Mouse (Mus musculus) stomach, postnatal 0 days (tissue): ENCODE data around the gene Kif7. TPM values are rescaled to one million over a fixed set of nuclear protein-coding genes. Genes with fewer than 3 reads are reported as not detected.

Source experiments
- ATAC-seq: fragments of 200-750 bp; cut with Nextera tagmentation; 2 replicates; pipeline ENCODE4 v1.8.0; 2017; ENCODE audit not compliant: low FRiP score, low TSS enrichment
- DNase-seq: peaks from one replicate; pipeline ENCODE4 v3.0.0-alpha.2; 2016; ENCODE audit warnings: low spot score
- H3K27ac ChIP-seq: fragments of 300-500 bp; sonication (generic); replicated peaks from 2 replicates; pipeline ENCODE4 v1.5.1; 2014; ENCODE audit warnings: mild to moderate bottlenecking, control low read depth
- H3K27me3 ChIP-seq: fragments of 300-500 bp; sonication (generic); 2 replicates; pipeline ENCODE4 v1.6.1; 2014; ENCODE audit warnings: low read length; ENCODE audit not compliant: control insufficient read depth, insufficient read depth
- H3K36me3 ChIP-seq: fragments of 300-500 bp; sonication (generic); 2 replicates; pipeline ENCODE4 v1.6.1; 2014; ENCODE audit warnings: low read length, mixed read lengths; ENCODE audit not compliant: control insufficient read depth, insufficient read depth
- H3K4me1 ChIP-seq: fragments of 300-500 bp; sonication (generic); replicated peaks from 2 replicates; pipeline ENCODE4 v1.6.1; 2014; ENCODE audit warnings: antibody characterized with exemption; ENCODE audit not compliant: control insufficient read depth, insufficient read depth
- H3K4me2 ChIP-seq: fragments of 300-500 bp; sonication (generic); replicated peaks from 2 replicates; pipeline ENCODE4 v1.6.1; 2014; ENCODE audit warnings: low read depth, mild to moderate bottlenecking, control low read depth, moderate library complexity
- H3K4me3 ChIP-seq: fragments of 300-500 bp; sonication (generic); 2 replicates; pipeline ENCODE4 v1.5.1; 2014; ENCODE audit warnings: low read depth, low read length, control low read depth
- H3K9ac ChIP-seq: fragments of 300-500 bp; sonication (generic); 2 replicates; pipeline ENCODE4 v1.6.1; 2014; ENCODE audit warnings: mild to moderate bottlenecking, low read length, control low read depth, mixed read lengths
- H3K9me3 ChIP-seq: fragments of 300-500 bp; sonication (generic); 2 replicates; pipeline ENCODE4 v1.6.1; 2016; ENCODE audit warnings: low read length; ENCODE audit not compliant: control insufficient read depth
- CTCF ChIP-seq: IDR thresholded peaks from 2 replicates; pipeline ENCODE4 v1.5.1; 2016; ENCODE audit warnings: antibody characterized with exemption, low read depth, mild to moderate bottlenecking, moderate library complexity
- EP300 ChIP-seq: optimal IDR thresholded peaks from 2 replicates; pipeline ENCODE3; 2016; ENCODE audit warnings: antibody characterized with exemption
- WGBS: fragments of 180-500 bp; shearing (Covaris S2); extraction: QIAGEN DNeasy Blood & Tissue Kit; methylation state at CpG from one replicate; pipeline ENCODE4 v1.1.7; 2014; 5-methylcytosine and 5-hydroxymethylcytosine counted together
- polyA plus RNA-seq: library from polyadenylated mRNA; unstranded; fragments of >200 nt; fragmentation: Nextera tagmentation; extraction: Ambion mirVana; gene quantifications from 2 replicates; pipeline ENCODE4 v1.2.1, GENCODE M21; 2015

Gene Kif7
- polyA plus RNA-seq, 1 experiment from 2014 or later, result 1.1 TPM

- TF ChIP-seq CTCF (no peak), EP300 (no peak)
- Histone ChIP-seq H3K9me3 (no peaks in the 10 kb centered on the region), H3K9ac (no peak overlapping the region), H3K36me3 (no peaks in the 10 kb centered on the region), H3K27ac (no peak overlapping the region), H3K4me1 (peaks cover 3% of the 10 kb centered on the region; the same call in 1 of the 2 replicates), H3K4me3 (no peak overlapping the region), H3K4me2 (no peak overlapping the region), H3K27me3 (no peaks in the 10 kb centered on the region)
- ATAC-seq (no peak), DNase-seq (no peak)
- 77% methylated on average over 4 of the region's 4 CpGs for WGBS
These were observed 24.8 kb upstream of the Kif7 start for GRCm38 (mm10) chr7:79740279-79740678.

- no peak overlapping the region for H3K9ac ChIP-seq
- H3K4me1 ChIP-seq, result peaks cover 3% of the 10 kb centered on the region; the same call in 1 of the 2 replicates
- ATAC-seq (no peak), DNase-seq (no peak)
- no peaks in the 10 kb centered on the region for H3K27me3 ChIP-seq
- no peak overlapping the region for H3K4me2 ChIP-seq
- no peak overlapping the region for H3K4me3 ChIP-seq
- H3K36me3 ChIP-seq, result no peaks in the 10 kb centered on the region
- no peak overlapping the region for H3K27ac ChIP-seq
- H3K9me3 ChIP-seq, result no peaks in the 10 kb centered on the region
- TF ChIP-seq CTCF (no peak), EP300 (no peak)
- 65% methylated on average over 2 of the region's 2 CpGs for WGBS
These were observed 23.4 kb upstream of the Kif7 start for GRCm38 (mm10) chr7:79738913-79739312.

GRCm38 (mm10) chr7:79736511-79736910, 21.0 kb upstream of the Kif7 start:
- Histone ChIP-seq H3K4me1 (no peaks in the 10 kb centered on the region), H3K9me3 (no peaks in the 10 kb centered on the region), H3K4me3 (no peak overlapping the region), H3K36me3 (no peaks in the 10 kb centered on the region), H3K9ac (no peak overlapping the region), H3K27ac (no peak overlapping the region), H3K27me3 (no peaks in the 10 kb centered on the region), H3K4me2 (no peak overlapping the region)
- ATAC-seq (no peak), DNase-seq (no peak)
- WGBS, result 85% methylated on average over 14 of the region's 14 CpGs
- TF ChIP-seq EP300 (no peak), CTCF (no peak)

- 66% methylated on average over 8 of the region's 8 CpGs for WGBS
- Histone ChIP-seq H3K27me3 (no peaks in the 10 kb centered on the region), H3K9ac (no peak overlapping the region), H3K36me3 (no peaks in the 10 kb centered on the region), H3K4me2 (no peak overlapping the region), H3K4me3 (no peak overlapping the region), H3K27ac (no peak overlapping the region), H3K4me1 (no peaks in the 10 kb centered on the region), H3K9me3 (no peaks in the 10 kb centered on the region)
- no peak for TF ChIP-seq CTCF
- TF ChIP-seq EP300, result no peak
- ATAC-seq (no peak), DNase-seq (no peak)
These were observed 19.0 kb upstream of the Kif7 start for GRCm38 (mm10) chr7:79734563-79734962.

- H3K27ac ChIP-seq, result no peak within 1 kb of the TSS
- H3K4me2 ChIP-seq, result no peak within 1 kb of the TSS
- H3K27me3 ChIP-seq, result no peaks in the 10 kb centered on the region
- no peaks in the 10 kb centered on the region for H3K36me3 ChIP-seq
- ATAC-seq, result no peak
- TF ChIP-seq EP300, result no peak
- TF ChIP-seq CTCF, result no peak
- DNase-seq, result no peak
- 52% methylated on average over 4 of the region's 4 CpGs for WGBS
- H3K4me3 ChIP-seq, result no peak within 1 kb of the TSS
- no peaks in the 10 kb centered on the region for H3K9me3 ChIP-seq
- no peaks in the 10 kb centered on the region for H3K4me1 ChIP-seq
- H3K9ac ChIP-seq, result no peak within 1 kb of the TSS
These were observed 17.1 kb upstream of the Kif7 start, which contains the start of gene Plin1 for GRCm38 (mm10) chr7:79732622-79733021. Gene Plin1 (minus strand): TSS chr7:79732903.

GRCm38 (mm10) chr7:79731438-79731837, 15.9 kb upstream of the Kif7 start:
- Histone ChIP-seq H3K4me1 (no peaks in the 10 kb centered on the region), H3K9me3 (no peaks in the 10 kb centered on the region), H3K9ac (no peak overlapping the region), H3K36me3 (no peaks in the 10 kb centered on the region), H3K27me3 (no peaks in the 10 kb centered on the region), H3K4me3 (no peak overlapping the region), H3K27ac (no peak overlapping the region), H3K4me2 (no peak overlapping the region)
- DNase-seq (no peak), ATAC-seq (no peak)
- WGBS, result 76% methylated on average over 13 of the region's 13 CpGs
- TF ChIP-seq CTCF, result no peak
- TF ChIP-seq EP300, result no peak
